Mouse (Mus musculus) thymus, adult 2 months (tissue): ENCODE data around the gene Col25a1. TPM values are rescaled to one million over a fixed set of nuclear protein-coding genes. Genes with fewer than 3 reads are reported as not detected.
A peak's percentile ranks its signal among the peaks of the same experiment; 100 is the strongest.

ENCODE experiments used
- DNase-seq: peaks from one replicate; pipeline ENCODE4 v3.0.0; 2021
- H3K27ac ChIP-seq: fragments of 200-500 bp; 2 replicates; pipeline ENCODE4 v1.5.1; 2012; ENCODE audit warnings: low read length, control low read depth; ENCODE audit not compliant: control insufficient read depth, insufficient read depth
- H3K27me3 ChIP-seq: fragments of 200-500 bp; 2 replicates; pipeline ENCODE4 v1.6.1; 2012; ENCODE audit warnings: mild to moderate bottlenecking, low read length, moderate library complexity, mixed read lengths; ENCODE audit not compliant: control insufficient read depth, insufficient read depth
- H3K36me3 ChIP-seq: fragments of 200-500 bp; 2 replicates; pipeline ENCODE4 v1.6.1; 2012; ENCODE audit warnings: mild to moderate bottlenecking, low read length, moderate library complexity; ENCODE audit not compliant: control insufficient read depth, insufficient read depth
- H3K4me1 ChIP-seq: fragments of 200-500 bp; replicated peaks from 2 replicates; pipeline ENCODE4 v1.6.1; 2012; ENCODE audit warnings: low read length; ENCODE audit not compliant: control insufficient read depth, insufficient read depth
- H3K4me3 ChIP-seq: fragments of 200-500 bp; 2 replicates; pipeline ENCODE4 v1.5.1; 2012; ENCODE audit warnings: mild to moderate bottlenecking, low read length, control low read depth, moderate library complexity; ENCODE audit not compliant: control insufficient read depth, insufficient read depth
- CTCF ChIP-seq: fragments of 200-500 bp; IDR thresholded peaks from 2 replicates; pipeline ENCODE4 v1.5.1; 2012; ENCODE audit warnings: mild to moderate bottlenecking, control low read depth, low read length, moderate library complexity, borderline replicate concordance; ENCODE audit not compliant: control insufficient read depth, poor library complexity, insufficient read depth; ENCODE audit errors: extremely low read depth
- POLR2A ChIP-seq: fragments of 200-500 bp; IDR thresholded peaks from 2 replicates; pipeline ENCODE4 v1.6.1; 2012; ENCODE audit warnings: mild to moderate bottlenecking, low read length, control low read depth, moderate library complexity; ENCODE audit not compliant: control insufficient read depth, poor library complexity, insufficient read depth; ENCODE audit errors: extremely low read depth
- WGBS: fragments of 180-500 bp; shearing (Covaris S2); methylation state at CpG from one replicate; pipeline ENCODE4 v1.1.7; 2018; 5-methylcytosine and 5-hydroxymethylcytosine counted together
- polyA plus RNA-seq: library from polyadenylated mRNA; depleted of rRNA; stranded (reverse); fragments of >200 nt; gene quantifications from 2 replicates; pipeline ENCODE4 v1.2.3, GENCODE M21; 2012

Gene Col25a1
- polyA plus RNA-seq, 1 experiment = not detected

GRCm38 (mm10) chr3:130180181-130180940 is 49.1 kb downstream of the Col25a1 start:
- DNase-seq = peak; percentile 48
- Histone ChIP-seq H3K36me3 (no peaks in the 10 kb centered on the region), H3K4me3 (peak overlapping the region; percentile 15; the same call in 1 of the 2 replicates), H3K27me3 (no peaks in the 10 kb centered on the region; the same call in 1 of the 2 replicates), H3K27ac (no peak overlapping the region), H3K4me1 (peaks cover 10% of the 10 kb centered on the region)
- 1% methylated on average over 40 of the region's 40 CpGs for WGBS
- TF ChIP-seq POLR2A (no peak), CTCF (no peak)

DNA sequence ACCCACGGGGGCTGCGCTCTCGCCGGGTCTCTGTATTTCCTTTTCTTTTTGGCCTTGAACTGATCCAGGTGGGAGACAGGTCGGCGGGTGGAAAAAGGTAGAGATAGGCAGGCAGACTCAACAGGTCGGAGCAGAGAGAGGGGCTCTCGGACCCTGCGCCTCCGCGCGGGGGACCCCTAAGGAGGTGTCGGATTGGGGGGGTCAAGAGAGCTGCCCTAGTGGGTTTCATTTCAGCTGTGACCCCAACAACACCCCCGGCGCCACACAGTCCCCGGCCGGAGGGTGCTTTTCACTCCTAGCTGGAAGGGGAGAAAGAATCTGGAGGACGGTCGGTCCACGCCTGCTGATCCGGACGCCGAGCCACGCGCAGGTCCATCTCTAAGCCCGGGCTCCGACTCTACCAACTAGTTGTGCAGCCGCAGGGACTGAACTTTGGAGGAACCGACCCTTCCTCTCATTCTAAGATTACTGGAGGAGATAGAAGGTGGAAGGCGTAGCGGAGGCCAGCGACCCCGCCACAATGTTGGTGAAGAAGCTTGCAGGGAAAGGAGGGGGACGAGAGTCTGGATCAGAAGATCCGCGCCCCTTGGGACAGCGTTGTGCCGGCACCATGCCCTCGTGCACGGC is 49.8 kb downstream of the Col25a1 start:
- TF ChIP-seq POLR2A = no peak
- no peak for TF ChIP-seq CTCF
- H3K4me3 ChIP-seq = peak overlapping the region; percentile 15; the same call in 1 of the 2 replicates
- H3K27ac ChIP-seq = no peak overlapping the region
- peaks cover 10% of the 10 kb centered on the region for H3K4me1 ChIP-seq
- WGBS = 3% methylated on average over 40 of the region's 40 CpGs
- H3K36me3 ChIP-seq = no peaks in the 10 kb centered on the region
- DNase-seq = peak; percentile 1
- H3K27me3 ChIP-seq = no peaks in the 10 kb centered on the region; the same call in 1 of the 2 replicates

- TF ChIP-seq POLR2A = no peak
- WGBS = 24% methylated on average over 8 of the region's 8 CpGs
These were observed 50.3 kb downstream of the Col25a1 start for GRCm38 (mm10) chr3:130181591-130181980.

GRCm38 (mm10) chr3:130182450-130182849 is 51.1 kb downstream of the Col25a1 start:
- Histone ChIP-seq H3K36me3 (no peaks in the 10 kb centered on the region), H3K27me3 (no peaks in the 10 kb centered on the region; the same call in 1 of the 2 replicates), H3K27ac (no peak overlapping the region), H3K4me3 (no peak overlapping the region), H3K4me1 (peaks cover 10% of the 10 kb centered on the region)
- no peak for DNase-seq
- WGBS = 93% methylated on average over 4 of the region's 4 CpGs
- TF ChIP-seq POLR2A = no peak
- no peak for TF ChIP-seq CTCF

More at GRCm38 (mm10) chr3:130181591-130181980, 50.3 kb downstream of the Col25a1 start:
- Histone ChIP-seq H3K27ac (no peak overlapping the region), H3K4me1 (peaks cover 10% of the 10 kb centered on the region), H3K27me3 (no peaks in the 10 kb centered on the region; the same call in 1 of the 2 replicates), H3K36me3 (no peaks in the 10 kb centered on the region), H3K4me3 (no peak overlapping the region)
- DNase-seq = no peak

GRCm38 (mm10) chr3:130185111-130185510 is 53.8 kb downstream of the Col25a1 start:
- no peak overlapping the region for H3K27ac ChIP-seq
- H3K4me3 ChIP-seq = no peak overlapping the region
- H3K4me1 ChIP-seq = peaks cover 10% of the 10 kb centered on the region
- DNase-seq = no peak
- H3K36me3 ChIP-seq = no peaks in the 10 kb centered on the region
- no peaks in the 10 kb centered on the region; the same call in 1 of the 2 replicates for H3K27me3 ChIP-seq
- 55% methylated on average over 3 of the region's 3 CpGs for WGBS
- TF ChIP-seq POLR2A = no peak
- no peak for TF ChIP-seq CTCF

GRCm38 (mm10) chr3:130187588-130187987 is 56.3 kb downstream of the Col25a1 start:
- TF ChIP-seq CTCF (no peak), POLR2A (no peak)
- no peak for DNase-seq
- H3K4me3 ChIP-seq = no peak overlapping the region
- no peak overlapping the region for H3K27ac ChIP-seq
- H3K27me3 ChIP-seq = no peaks in the 10 kb centered on the region
- no peaks in the 10 kb centered on the region for H3K36me3 ChIP-seq
- H3K4me1 ChIP-seq = no peaks in the 10 kb centered on the region
- WGBS = 93% methylated on average over 5 of the region's 5 CpGs

GRCm38 (mm10) chr3:130193450-130193849 is 62.1 kb downstream of the Col25a1 start:
- Histone ChIP-seq H3K4me3 (no peak overlapping the region), H3K4me1 (no peaks in the 10 kb centered on the region), H3K36me3 (no peaks in the 10 kb centered on the region), H3K27ac (no peak overlapping the region), H3K27me3 (no peaks in the 10 kb centered on the region)
- TF ChIP-seq POLR2A (no peak), CTCF (no peak)
- WGBS = 93% methylated on average over 8 of the region's 8 CpGs
- no peak for DNase-seq
